Mouse (Mus musculus): Measurements from ENCODE around the gene Rpl22l1. TPM values are rescaled to one million over a fixed set of nuclear protein-coding genes. Genes with fewer than 3 reads are reported as not detected.
A peak's percentile ranks its signal among the peaks of the same experiment; 100 is the strongest.

Gene Rpl22l1
- total and polyA plus RNA-seq, 2 experiments from 2014 or later: 263 to 368 TPM

GRCm38 (mm10) chr3:28794835-28795234, 10.4 kb upstream of the Rpl22l1 start:
- WGBS: 90% methylated on average over 7 of the region's 7 CpGs
- DNase-seq (no peak), ATAC-seq (no peak)
- no peaks in the 10 kb centered on the region for H3K4me1 ChIP-seq (ENCODE audit: insufficient read depth)
- H3K27me3 ChIP-seq (ENCODE audit: insufficient read depth, low read length): no peaks in the 10 kb centered on the region
- no peak overlapping the region for H3K4me3 ChIP-seq (ENCODE audit: low read depth, low read length)
- H3K9ac ChIP-seq: no peak overlapping the region
- no peak overlapping the region for H3K4me2 ChIP-seq (ENCODE audit: low read depth)
- H3K9me3 ChIP-seq (ENCODE audit: low read length): no peaks in the 10 kb centered on the region
- H3K36me3 ChIP-seq (ENCODE audit: insufficient read depth): no peaks in the 10 kb centered on the region
- H3K27ac ChIP-seq (ENCODE audit: low read depth, low read length): no peak overlapping the region
- no peak for TF ChIP-seq CTCF (IDR thresholded peaks at IDR 0.05; ENCODE audit: low read depth)

GRCm38 (mm10) chr3:28808039-28808643, 2.9 kb downstream of the Rpl22l1 start:
- 95% methylated on average over 4 of the region's 4 CpGs for WGBS
- no peak for TF ChIP-seq CTCF (IDR thresholded peaks at IDR 0.05; ENCODE audit: low read depth)

DNA sequence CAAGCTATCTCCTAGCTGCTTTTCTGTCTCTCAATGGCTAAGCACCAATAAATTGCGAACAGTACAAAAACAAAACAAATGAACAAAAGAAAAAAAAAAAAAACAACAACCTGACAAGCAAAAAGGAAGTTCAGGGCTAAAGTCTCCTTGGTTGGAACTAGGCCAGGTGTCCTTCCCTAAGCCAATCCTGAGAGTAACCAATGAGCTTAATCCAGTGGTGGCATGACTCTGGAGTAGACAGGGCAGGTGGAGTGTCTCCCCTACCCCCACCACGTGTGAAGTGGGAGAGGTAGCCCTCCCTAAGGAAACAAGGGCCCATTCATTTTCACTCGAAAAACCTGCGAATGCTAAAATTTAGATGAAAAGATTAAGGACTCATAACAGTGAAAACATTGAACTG, 6.2 kb downstream of the Rpl22l1 start:
- no peak for ATAC-seq
- peaks cover 6% of the 10 kb centered on the region for H3K36me3 ChIP-seq (ENCODE audit: insufficient read depth)
- H3K4me3 ChIP-seq (ENCODE audit: low read depth, low read length): no peak overlapping the region
- no peak overlapping the region for H3K4me2 ChIP-seq (ENCODE audit: low read depth)
- no peak overlapping the region for H3K27ac ChIP-seq (ENCODE audit: low read depth, low read length)
- H3K9me3 ChIP-seq (ENCODE audit: low read length): no peaks in the 10 kb centered on the region
- TF ChIP-seq CTCF (IDR thresholded peaks at IDR 0.05; ENCODE audit: low read depth): no peak
- peaks cover 2% of the 10 kb centered on the region for H3K4me1 ChIP-seq (ENCODE audit: insufficient read depth)
- no peaks in the 10 kb centered on the region for H3K27me3 ChIP-seq (ENCODE audit: insufficient read depth, low read length)
- no peak overlapping the region for H3K9ac ChIP-seq
- WGBS: 77% methylated on average over 4 of the region's 4 CpGs
- DNase-seq: no peak

More at GRCm38 (mm10) chr3:28808039-28808643, 2.9 kb downstream of the Rpl22l1 start:
- DNase-seq (no peak), ATAC-seq (no peak)
- Histone ChIP-seq H3K4me3 (ENCODE audit: low read depth, low read length) (no peak overlapping the region), H3K9me3 (ENCODE audit: low read length) (no peaks in the 10 kb centered on the region), H3K9ac (no peak overlapping the region), H3K36me3 (ENCODE audit: insufficient read depth) (peaks cover 6% of the 10 kb centered on the region), H3K27me3 (ENCODE audit: insufficient read depth, low read length) (no peaks in the 10 kb centered on the region), H3K27ac (ENCODE audit: low read depth, low read length) (no peak overlapping the region), H3K4me1 (ENCODE audit: insufficient read depth) (peaks cover 6% of the 10 kb centered on the region), H3K4me2 (ENCODE audit: low read depth) (no peak overlapping the region)

DNA sequence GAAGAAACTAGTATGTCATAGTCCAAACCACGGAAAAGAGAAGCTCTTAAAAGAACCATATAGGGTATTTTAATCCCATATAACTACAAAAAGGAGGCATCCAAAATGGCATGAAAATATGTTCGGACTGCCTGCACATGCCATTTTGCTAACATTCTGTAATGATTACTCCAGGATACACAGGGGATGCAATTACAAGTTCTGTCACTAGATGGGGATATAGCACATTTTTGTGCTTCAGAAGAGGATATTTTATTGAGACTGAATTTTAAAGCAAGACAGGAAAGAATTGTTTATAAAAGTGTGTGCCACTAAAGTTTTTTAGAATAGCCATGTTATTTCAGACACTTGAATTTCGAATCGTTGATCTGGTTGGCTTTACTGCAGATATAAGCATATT, 9.1 kb downstream of the Rpl22l1 start:
- Histone ChIP-seq H3K36me3 (ENCODE audit: insufficient read depth) (no peaks in the 10 kb centered on the region; the same call in 1 of the 2 replicates), H3K9ac (no peak overlapping the region), H3K27me3 (ENCODE audit: insufficient read depth, low read length) (no peaks in the 10 kb centered on the region), H3K4me2 (ENCODE audit: low read depth) (no peak overlapping the region), H3K4me3 (ENCODE audit: low read depth, low read length) (no peak overlapping the region), H3K27ac (ENCODE audit: low read depth, low read length) (no peak overlapping the region), H3K9me3 (ENCODE audit: low read length) (no peaks in the 10 kb centered on the region), H3K4me1 (ENCODE audit: insufficient read depth) (no peaks in the 10 kb centered on the region)
- WGBS: 8% methylated on average over 4 of the region's 4 CpGs
- ATAC-seq (peak; percentile 75), DNase-seq (peak; percentile 90)
- peak; percentile 83 for TF ChIP-seq CTCF (IDR thresholded peaks at IDR 0.05; ENCODE audit: low read depth)

- WGBS: 79% methylated on average over 4 of the region's 4 CpGs
- H3K4me3 ChIP-seq (ENCODE audit: low read depth, low read length): no peak overlapping the region
- H3K4me1 ChIP-seq (ENCODE audit: insufficient read depth): no peaks in the 10 kb centered on the region
- H3K9me3 ChIP-seq (ENCODE audit: low read length): no peaks in the 10 kb centered on the region
- H3K36me3 ChIP-seq (ENCODE audit: insufficient read depth): no peaks in the 10 kb centered on the region
- H3K27ac ChIP-seq (ENCODE audit: low read depth, low read length): no peak overlapping the region
- ATAC-seq: no peak
- DNase-seq: no peak
- H3K9ac ChIP-seq: no peak overlapping the region
- H3K27me3 ChIP-seq (ENCODE audit: insufficient read depth, low read length): no peaks in the 10 kb centered on the region
- no peak overlapping the region for H3K4me2 ChIP-seq (ENCODE audit: low read depth)
- TF ChIP-seq CTCF (IDR thresholded peaks at IDR 0.05; ENCODE audit: low read depth): no peak
These were observed 10.8 kb downstream of the Rpl22l1 start for GRCm38 (mm10) chr3:28816010-28816540.

DNA sequence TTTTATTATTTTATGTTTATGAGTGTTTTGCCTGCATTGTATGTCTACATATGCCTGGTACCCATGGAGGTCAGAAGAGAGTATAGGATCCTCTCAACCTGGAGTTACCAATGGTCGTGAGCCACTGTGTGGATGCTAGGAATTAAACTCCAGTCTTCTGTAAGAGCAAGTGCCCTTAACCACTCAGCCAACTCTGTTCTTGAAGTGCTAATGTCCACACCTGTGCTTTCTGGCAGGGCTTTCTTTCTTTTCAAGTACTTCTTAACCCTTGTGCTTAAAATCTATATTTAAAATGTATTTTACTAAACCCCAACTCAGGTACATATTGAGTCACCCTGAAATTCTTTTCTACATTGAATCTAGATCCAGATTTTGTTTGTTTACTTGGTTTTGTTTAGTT, 21.0 kb downstream of the Rpl22l1 start:
- DNase-seq: no peak

GRCm38 (mm10) chr3:28827605-28828004, 22.4 kb downstream of the Rpl22l1 start:
- 80% methylated on average over 2 of the region's 2 CpGs for WGBS

More for the DNA sequence above, 21.0 kb downstream of the Rpl22l1 start:
- no peaks in the 10 kb centered on the region for H3K9me3 ChIP-seq (ENCODE audit: low read length)
- no peaks in the 10 kb centered on the region for H3K4me1 ChIP-seq (ENCODE audit: insufficient read depth)
- no peak overlapping the region for H3K4me3 ChIP-seq (ENCODE audit: low read depth, low read length)
- H3K36me3 ChIP-seq (ENCODE audit: insufficient read depth): no peaks in the 10 kb centered on the region
- no peak overlapping the region for H3K9ac ChIP-seq
- no peak for TF ChIP-seq CTCF (IDR thresholded peaks at IDR 0.05; ENCODE audit: low read depth)
- ATAC-seq: no peak
- no peaks in the 10 kb centered on the region for H3K27me3 ChIP-seq (ENCODE audit: insufficient read depth, low read length)
- no peak overlapping the region for H3K27ac ChIP-seq (ENCODE audit: low read depth, low read length)
- H3K4me2 ChIP-seq (ENCODE audit: low read depth): no peak overlapping the region
- WGBS: 91% methylated on average over 1 of the region's 1 CpGs

More at GRCm38 (mm10) chr3:28827605-28828004, 22.4 kb downstream of the Rpl22l1 start:
- Histone ChIP-seq H3K27me3 (ENCODE audit: insufficient read depth, low read length) (no peaks in the 10 kb centered on the region), H3K36me3 (ENCODE audit: insufficient read depth) (no peaks in the 10 kb centered on the region), H3K4me2 (ENCODE audit: low read depth) (no peak overlapping the region), H3K27ac (ENCODE audit: low read depth, low read length) (no peak overlapping the region), H3K4me1 (ENCODE audit: insufficient read depth) (no peaks in the 10 kb centered on the region), H3K9me3 (ENCODE audit: low read length) (no peaks in the 10 kb centered on the region), H3K4me3 (ENCODE audit: low read depth, low read length) (no peak overlapping the region), H3K9ac (no peak overlapping the region)
- ATAC-seq: no peak
- TF ChIP-seq CTCF (IDR thresholded peaks at IDR 0.05; ENCODE audit: low read depth): no peak
- no peak for DNase-seq

All from forebrain, postnatal 0 days (tissue).